Mouse (Mus musculus): ENCODE results near the gene Calm1. TPM values are rescaled to one million over a fixed set of nuclear protein-coding genes. Genes with fewer than 3 reads are reported as not detected.
"Not testable (repeated sequence)": the region's sequence is repeated elsewhere in the genome, so short reads cannot be mapped to it uniquely, and the experiment has no call there.

Calm1 gene
- polyA plus RNA-seq, 1 experiment from 2014 or later = 699 TPM

- no peaks in the 10 kb centered on the region for H3K27me3 ChIP-seq
- 0 out of 2 replicates have a peak overlapping the region, but pooled peaks have one; percentile 41 for H3K9ac ChIP-seq
- DNase-seq (no peak), ATAC-seq (ENCODE audit: low read depth) (no peak)
- peaks cover 53% of the 10 kb centered on the region for H3K4me1 ChIP-seq (replicated peaks)
- peak overlapping the region; percentile 19; the same call in 1 of the 2 replicates for H3K4me2 ChIP-seq
- 45% methylated on average over 5 of the region's 5 CpGs for WGBS (ENCODE audit: insufficient replicate concordance)
- H3K9me3 ChIP-seq (replicated peaks) = 0 out of 2 replicates have a peak, but pooled peaks cover 2% of the 10 kb centered on the region
- no peak overlapping the region for H3K4me3 ChIP-seq (replicated peaks)
- H3K27ac ChIP-seq = peak overlapping the region; percentile 69
- H3K36me3 ChIP-seq = peaks cover 24% of the 10 kb centered on the region
Observed at GRCm38 (mm10) chr12:100211453-100212185, 12.4 kb downstream of the Calm1 start.

GRCm38 (mm10) chr12:100212397-100212796 is 13.2 kb downstream of the Calm1 start:
- peak overlapping the region; percentile 69; the same call in 1 of the 2 replicates for H3K27ac ChIP-seq
- H3K27me3 ChIP-seq = no peaks in the 10 kb centered on the region
- 0 out of 2 replicates have a peak overlapping the region, but pooled peaks have one; percentile 19 for H3K4me2 ChIP-seq
- H3K9ac ChIP-seq = peak overlapping the region; percentile 41; the same call in 1 of the 2 replicates
- 8% methylated on average over 3 of the region's 3 CpGs for WGBS (ENCODE audit: insufficient replicate concordance)
- H3K36me3 ChIP-seq = peaks cover 16% of the 10 kb centered on the region
- H3K4me3 ChIP-seq (replicated peaks) = no peak overlapping the region
- peaks cover 53% of the 10 kb centered on the region for H3K4me1 ChIP-seq (replicated peaks)
- peak; percentile 82 for ATAC-seq (ENCODE audit: low read depth)
- peak; percentile 40 for DNase-seq
- 0 out of 2 replicates have a peak, but pooled peaks cover 2% of the 10 kb centered on the region for H3K9me3 ChIP-seq (replicated peaks)

- Histone ChIP-seq H3K4me1 (replicated peaks) (peaks cover 48% of the 10 kb centered on the region), H3K27ac (no peak overlapping the region), H3K36me3 (peaks cover 8% of the 10 kb centered on the region), H3K27me3 (no peaks in the 10 kb centered on the region), H3K4me2 (no peak overlapping the region), H3K9me3 (replicated peaks) (0 out of 2 replicates have a peak, but pooled peaks cover 2% of the 10 kb centered on the region), H3K9ac (no peak overlapping the region), H3K4me3 (replicated peaks) (no peak overlapping the region)
- no peak for ATAC-seq (ENCODE audit: low read depth)
- no peak for DNase-seq
- WGBS (ENCODE audit: insufficient replicate concordance) = 74% methylated on average over 2 of the region's 2 CpGs
Observed at GRCm38 (mm10) chr12:100213162-100213561, 13.9 kb downstream of the Calm1 start.

GRCm38 (mm10) chr12:100214156-100214555 is 14.9 kb downstream of the Calm1 start:
- no peak overlapping the region for H3K27ac ChIP-seq
- DNase-seq (no peak), ATAC-seq (ENCODE audit: low read depth) (no peak)
- no peak overlapping the region for H3K4me3 ChIP-seq (replicated peaks)
- no peak overlapping the region for H3K9ac ChIP-seq
- no peaks in the 10 kb centered on the region for H3K27me3 ChIP-seq
- WGBS (ENCODE audit: insufficient replicate concordance) = 83% methylated on average over 10 of the region's 10 CpGs
- peaks cover 38% of the 10 kb centered on the region for H3K4me1 ChIP-seq (replicated peaks)
- 0 out of 2 replicates have a peak, but pooled peaks cover 2% of the 10 kb centered on the region for H3K9me3 ChIP-seq (replicated peaks)
- no peaks in the 10 kb centered on the region for H3K36me3 ChIP-seq
- no peak overlapping the region for H3K4me2 ChIP-seq

GRCm38 (mm10) chr12:100214738-100215137 is 15.5 kb downstream of the Calm1 start:
- Histone ChIP-seq H3K27ac (no peak overlapping the region), H3K27me3 (no peaks in the 10 kb centered on the region), H3K4me3 (replicated peaks) (no peak overlapping the region), H3K4me1 (replicated peaks) (peaks cover 32% of the 10 kb centered on the region), H3K9me3 (replicated peaks) (0 out of 2 replicates have a peak, but pooled peaks cover 2% of the 10 kb centered on the region), H3K36me3 (no peaks in the 10 kb centered on the region), H3K9ac (no peak overlapping the region), H3K4me2 (no peak overlapping the region)
- DNase-seq (no peak), ATAC-seq (ENCODE audit: low read depth) (no peak)
- WGBS (ENCODE audit: insufficient replicate concordance) = 65% methylated on average over 3 of the region's 3 CpGs

GRCm38 (mm10) chr12:100217087-100217486 is 17.9 kb downstream of the Calm1 start:
- H3K9ac ChIP-seq; ATAC-seq (ENCODE audit: low read depth); H3K27me3 ChIP-seq; H3K36me3 ChIP-seq; H3K4me3 ChIP-seq (replicated peaks); H3K9me3 ChIP-seq (replicated peaks); H3K4me1 ChIP-seq (replicated peaks); H3K27ac ChIP-seq; H3K4me2 ChIP-seq; DNase-seq: not testable (repeated sequence)
- 73% methylated on average over 2 of the region's 2 CpGs for WGBS (ENCODE audit: insufficient replicate concordance)

- no peak overlapping the region for H3K4me2 ChIP-seq
- H3K4me1 ChIP-seq (replicated peaks) = no peaks in the 10 kb centered on the region
- WGBS (ENCODE audit: insufficient replicate concordance) = 58% methylated on average over 4 of the region's 4 CpGs
- DNase-seq = no peak
- ATAC-seq (ENCODE audit: low read depth) = no peak
- no peak overlapping the region for H3K4me3 ChIP-seq (replicated peaks)
- H3K9me3 ChIP-seq (replicated peaks) = no peaks in the 10 kb centered on the region
- H3K27ac ChIP-seq = no peak overlapping the region
- no peaks in the 10 kb centered on the region for H3K36me3 ChIP-seq
- H3K27me3 ChIP-seq = 0 out of 2 replicates have a peak, but pooled peaks cover 6% of the 10 kb centered on the region
- H3K9ac ChIP-seq = no peak overlapping the region
Observed at GRCm38 (mm10) chr12:100220012-100220411, 20.8 kb downstream of the Calm1 start.

GRCm38 (mm10) chr12:100221608-100222321 is 22.5 kb downstream of the Calm1 start:
- H3K9ac ChIP-seq = no peak overlapping the region
- H3K27ac ChIP-seq = no peak overlapping the region
- no peak overlapping the region for H3K4me2 ChIP-seq
- ATAC-seq (ENCODE audit: low read depth) (no peak), DNase-seq (no peak)
- WGBS (ENCODE audit: insufficient replicate concordance) = 42% methylated on average over 11 of the region's 11 CpGs
- H3K27me3 ChIP-seq = 0 out of 2 replicates have a peak, but pooled peaks cover 6% of the 10 kb centered on the region
- no peaks in the 10 kb centered on the region for H3K4me1 ChIP-seq (replicated peaks)
- H3K4me3 ChIP-seq (replicated peaks) = no peak overlapping the region
- no peaks in the 10 kb centered on the region for H3K36me3 ChIP-seq
- H3K9me3 ChIP-seq (replicated peaks) = no peaks in the 10 kb centered on the region

GRCm38 (mm10) chr12:100222322-100222993 is 23.2 kb downstream of the Calm1 start:
- no peaks in the 10 kb centered on the region for H3K36me3 ChIP-seq
- H3K4me1 ChIP-seq (replicated peaks) = no peaks in the 10 kb centered on the region
- no peak overlapping the region for H3K4me3 ChIP-seq (replicated peaks)
- H3K27ac ChIP-seq = no peak overlapping the region
- DNase-seq (no peak), ATAC-seq (ENCODE audit: low read depth) (no peak)
- H3K27me3 ChIP-seq = 0 out of 2 replicates have a peak, but pooled peaks cover 6% of the 10 kb centered on the region
- no peak overlapping the region for H3K9ac ChIP-seq
- 74% methylated on average over 13 of the region's 13 CpGs for WGBS (ENCODE audit: insufficient replicate concordance)
- no peaks in the 10 kb centered on the region for H3K9me3 ChIP-seq (replicated peaks)
- no peak overlapping the region for H3K4me2 ChIP-seq

GRCm38 (mm10) chr12:100223531-100223930 is 24.3 kb downstream of the Calm1 start:
- Histone ChIP-seq H3K4me3 (replicated peaks) (no peak overlapping the region), H3K9ac (no peak overlapping the region), H3K27me3 (0 out of 2 replicates have a peak, but pooled peaks cover 6% of the 10 kb centered on the region), H3K36me3 (no peaks in the 10 kb centered on the region), H3K4me2 (no peak overlapping the region), H3K9me3 (replicated peaks) (no peaks in the 10 kb centered on the region), H3K4me1 (replicated peaks) (no peaks in the 10 kb centered on the region), H3K27ac (no peak overlapping the region)
- ATAC-seq (ENCODE audit: low read depth) (no peak), DNase-seq (no peak)
- WGBS (ENCODE audit: insufficient replicate concordance) = 57% methylated on average over 8 of the region's 8 CpGs

GRCm38 (mm10) chr12:100225196-100225595 is 26.0 kb downstream of the Calm1 start:
- no peak for ATAC-seq (ENCODE audit: low read depth)
- H3K4me3 ChIP-seq (replicated peaks) = no peak overlapping the region
- no peaks in the 10 kb centered on the region for H3K36me3 ChIP-seq
- WGBS (ENCODE audit: insufficient replicate concordance) = 46% methylated on average over 4 of the region's 4 CpGs
- DNase-seq = no peak
- H3K4me1 ChIP-seq (replicated peaks) = no peaks in the 10 kb centered on the region
- H3K27ac ChIP-seq = no peak overlapping the region
- no peak overlapping the region for H3K4me2 ChIP-seq
- H3K9me3 ChIP-seq (replicated peaks) = no peaks in the 10 kb centered on the region
- H3K27me3 ChIP-seq = 0 out of 2 replicates have a peak, but pooled peaks cover 6% of the 10 kb centered on the region
- H3K9ac ChIP-seq = no peak overlapping the region
